Mouse (Mus musculus) effector memory CD4-positive, alpha-beta T cell, adult 5 months (primary cell): ENCODE results near the gene Pramel6. TPM values are rescaled to one million over a fixed set of nuclear protein-coding genes. Genes with fewer than 3 reads are reported as not detected.

Source experiments
- polyA plus RNA-seq: library from polyadenylated mRNA; unstranded; fragments of 100-300 nt; shearing (Covaris generic); gene quantifications from one replicate; pipeline ENCODE4 v1.2.1, GENCODE M21; 2017

Pramel6 gene
- not detected for polyA plus RNA-seq

DNA sequence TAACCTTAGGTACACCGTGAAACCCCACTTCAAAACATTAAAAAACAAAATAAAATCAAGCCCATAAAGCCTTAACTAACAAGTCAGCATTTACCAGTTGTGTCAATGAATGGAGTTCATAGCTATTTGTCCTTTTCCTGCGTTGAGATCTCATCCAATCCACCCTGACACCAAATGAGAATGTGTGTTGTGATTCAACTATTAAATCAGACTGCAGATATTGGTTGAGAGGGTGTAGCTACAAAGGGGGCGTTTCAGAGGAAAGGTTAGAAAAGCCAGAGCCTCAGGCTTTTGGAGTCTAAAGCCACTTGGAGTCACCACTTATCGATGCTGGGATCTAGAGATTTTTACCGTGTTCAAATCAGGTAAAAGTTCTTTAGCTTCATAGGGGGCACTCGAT, at the start of gene Pramel6:
TSS of gene Pramel6 (plus strand) at position 301 of the 400 bp plus-strand sequence.

GRCm38 (mm10) chr2:87496993-87497392, 9.4 kb upstream of the Pramel6 start, which contains the start of gene Pramel7:
Pramel7 (minus strand) TSS chr2:87497093.

DNA sequence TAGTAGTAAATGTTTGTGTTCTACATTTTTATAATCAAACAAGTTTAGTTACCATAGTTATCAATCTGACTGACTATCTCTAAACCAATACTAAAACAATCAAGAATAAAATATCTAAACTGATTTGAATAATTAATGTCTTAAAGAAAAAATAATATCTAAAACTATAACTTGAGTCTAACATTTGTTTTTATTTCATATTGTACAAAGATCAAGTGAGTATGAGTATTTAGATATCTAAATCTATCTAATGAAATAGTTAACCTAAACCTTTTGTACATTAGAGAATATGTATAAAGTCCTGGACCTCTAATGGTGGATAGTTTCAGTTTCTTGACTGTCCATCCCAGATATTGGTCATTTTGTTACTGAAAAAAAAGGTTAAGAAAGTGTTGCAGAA, 25.1 kb downstream of the Pramel6 start, which contains the start of gene Olfr153:
TSS of gene Olfr153 (plus strand) at position 301 of the 400 bp plus-strand sequence.

DNA sequence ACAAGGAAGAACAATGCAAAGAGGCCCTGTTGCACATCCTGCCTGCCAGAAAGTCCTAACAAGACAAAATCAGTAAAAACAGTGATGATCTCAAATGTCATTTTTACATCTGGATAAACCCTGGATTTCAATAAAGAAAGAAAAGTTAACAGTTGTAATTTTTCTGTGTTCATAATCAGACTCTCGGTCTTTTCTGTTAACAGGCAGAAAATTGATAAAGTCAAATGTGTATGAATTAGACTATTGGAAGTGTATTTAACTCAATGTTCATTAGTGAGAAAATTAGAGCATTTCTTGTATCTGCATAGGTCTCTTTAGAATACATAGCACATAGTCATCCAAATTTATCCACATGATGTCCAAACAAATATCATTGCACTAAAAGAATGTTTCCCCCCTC, 39.1 kb downstream of the Pramel6 start, which contains the start of gene Olfr1128:
TSS of gene Olfr1128 (minus strand) at position 101 of the 400 bp plus-strand sequence.

Other genes starting within 250 kb of the Pramel6 start
- gene Olfr1116, start 239.0 kb upstream of the Pramel6 start, polyA plus RNA-seq, result 0.15 TPM
- gene Olfr1118, start 199.0 kb upstream of the Pramel6 start, polyA plus RNA-seq, result not detected
- not detected for gene Olfr1120, start 151.8 kb upstream of the Pramel6 start, polyA plus RNA-seq
- gene Olfr1121, start 136.7 kb upstream of the Pramel6 start, polyA plus RNA-seq, result not detected
- gene Olfr1122, start 120.7 kb upstream of the Pramel6 start, polyA plus RNA-seq, result 0.35 TPM
- gene Olfr1123, start 89.9 kb upstream of the Pramel6 start, polyA plus RNA-seq, result not detected
- 0.35 TPM for gene Olfr1124, start 76.3 kb upstream of the Pramel6 start, polyA plus RNA-seq
- not detected for gene Olfr1126, start 52.6 kb upstream of the Pramel6 start, polyA plus RNA-seq
- gene Pramel7, start 9.5 kb upstream of the Pramel6 start, polyA plus RNA-seq, result not detected
- not detected for gene Olfr153, start 25.2 kb downstream of the Pramel6 start, polyA plus RNA-seq
- gene Olfr1128, start 39.0 kb downstream of the Pramel6 start, polyA plus RNA-seq, result not detected
- not detected for gene Olfr1129, start 67.3 kb downstream of the Pramel6 start, polyA plus RNA-seq
- not detected for gene Olfr1130, start 99.6 kb downstream of the Pramel6 start, polyA plus RNA-seq
- not detected for gene Olfr1131, start 120.5 kb downstream of the Pramel6 start, polyA plus RNA-seq
- gene Olfr1132, start 131.0 kb downstream of the Pramel6 start, polyA plus RNA-seq, result not detected
- not detected for gene Olfr1133, start 140.8 kb downstream of the Pramel6 start, polyA plus RNA-seq
- not detected for gene Olfr1134, start 151.9 kb downstream of the Pramel6 start, polyA plus RNA-seq
- not detected for gene Olfr1135, start 167.1 kb downstream of the Pramel6 start, polyA plus RNA-seq
- gene Olfr1136, start 187.4 kb downstream of the Pramel6 start, polyA plus RNA-seq, result not detected
- not detected for gene Olfr1137, start 206.6 kb downstream of the Pramel6 start, polyA plus RNA-seq
- gene Olfr1138, start 233.4 kb downstream of the Pramel6 start, polyA plus RNA-seq, result not detected
- gene Olfr1140, start 237.2 kb downstream of the Pramel6 start, polyA plus RNA-seq, result not detected
- not detected for gene Olfr1141, start 247.4 kb downstream of the Pramel6 start, polyA plus RNA-seq